Mouse (Mus musculus): Measurements from ENCODE around the gene Tcf7l1.
A peak's percentile ranks its signal among the peaks of the same experiment; 100 is the strongest.

The Tcf7l1 gene

GRCm38 (mm10) chr6:72663000-72663399, 126.1 kb downstream of the Tcf7l1 start:
- no peak for DNase-seq (ENCODE audit: low spot score in 2 of 2)

DNA sequence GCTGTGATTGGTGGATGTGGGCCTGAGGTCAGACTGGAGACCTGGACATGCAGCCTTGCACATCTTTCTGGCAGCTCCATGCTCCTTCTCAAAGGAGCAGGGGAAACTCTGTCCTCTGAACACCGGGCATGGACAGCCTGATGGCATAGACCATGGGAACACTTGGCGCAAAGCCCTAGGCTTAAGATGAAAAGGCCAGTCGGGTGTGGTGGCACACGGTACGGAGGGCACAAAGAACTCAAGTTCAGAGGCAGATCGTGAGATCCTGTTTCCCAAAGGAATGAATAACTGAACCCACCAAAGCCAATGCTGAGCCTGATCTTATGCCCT, 128.7 kb downstream of the Tcf7l1 start:
- DNase-seq (ENCODE audit: low spot score in 2 of 2), result no peak

DNA sequence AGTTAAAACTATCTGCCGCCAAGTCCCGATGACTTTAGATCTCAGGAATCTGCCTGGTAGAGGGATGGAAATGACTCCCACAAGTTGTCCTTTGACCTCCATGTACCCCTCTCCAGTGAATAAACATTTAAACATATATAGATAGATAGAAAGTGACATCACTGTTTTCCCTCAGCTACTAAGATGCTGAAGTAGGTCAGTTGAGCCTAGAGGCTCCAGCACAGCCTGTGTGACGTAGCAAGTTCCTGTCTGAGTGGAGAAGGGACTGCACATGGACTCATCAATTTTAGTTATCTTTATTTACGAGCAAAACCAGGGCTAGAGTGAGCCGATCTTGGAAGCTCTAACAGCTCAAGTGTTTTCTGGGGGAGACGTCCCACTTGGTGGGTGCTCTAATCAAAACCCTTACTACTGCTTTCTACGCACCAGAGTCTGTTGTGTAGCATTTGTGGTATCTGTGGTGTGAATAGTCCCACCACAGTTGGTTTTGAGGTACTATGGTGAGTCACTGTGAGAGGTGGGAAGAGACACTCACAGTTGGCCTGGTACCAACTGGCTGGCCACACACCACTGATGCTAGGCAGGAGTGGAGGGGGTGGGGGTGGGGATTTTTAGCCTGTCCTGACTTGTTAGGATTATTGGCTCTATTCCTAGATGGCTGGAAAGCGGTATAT, 129.2 kb downstream of the Tcf7l1 start:
- peak; percentile 44 to 72 for DNase-seq (ENCODE audit: low spot score in 2 of 2)

DNA sequence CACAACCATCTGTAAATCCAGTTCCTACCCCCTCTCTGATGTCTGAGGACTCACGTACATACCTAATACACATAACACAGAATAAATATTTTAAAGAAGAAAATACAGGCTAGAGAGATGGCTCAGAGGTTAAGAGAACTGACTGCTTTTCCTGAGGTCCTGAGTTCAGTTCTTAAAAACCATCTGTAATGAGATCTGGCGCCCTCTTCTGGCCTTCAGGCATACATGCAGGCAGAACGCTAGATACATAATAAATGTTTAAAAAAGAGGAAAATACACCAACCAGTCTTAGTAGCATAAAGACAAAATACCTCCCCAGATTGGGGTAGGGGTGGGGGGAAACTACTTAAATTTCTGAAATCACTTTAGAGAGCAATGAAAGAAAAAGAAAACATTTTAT, 131.0 kb downstream of the Tcf7l1 start:
- DNase-seq (ENCODE audit: low spot score in 2 of 2), result peak; percentile 16 to 23

DNA sequence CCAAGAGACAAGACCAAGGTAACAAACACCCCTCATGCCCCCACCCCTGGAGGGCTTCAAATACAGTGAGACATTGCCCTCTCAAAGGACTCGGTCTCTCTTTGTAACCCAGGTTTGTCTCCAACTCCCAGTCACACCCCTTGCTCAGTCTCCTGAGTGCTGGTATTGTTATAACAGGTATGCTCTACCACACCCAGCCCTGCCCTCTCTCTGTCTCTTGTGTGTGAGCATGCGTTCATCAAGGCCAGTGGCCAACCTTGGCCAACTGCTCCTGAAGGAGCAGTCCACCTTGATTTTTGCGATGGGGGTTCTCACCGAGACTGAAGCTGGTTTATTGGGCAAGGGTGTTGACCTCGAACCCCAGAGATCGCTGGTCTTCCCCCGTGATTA, 133.0 kb downstream of the Tcf7l1 start:
- DNase-seq (ENCODE audit: low spot score in 2 of 2), result no peak

DNA sequence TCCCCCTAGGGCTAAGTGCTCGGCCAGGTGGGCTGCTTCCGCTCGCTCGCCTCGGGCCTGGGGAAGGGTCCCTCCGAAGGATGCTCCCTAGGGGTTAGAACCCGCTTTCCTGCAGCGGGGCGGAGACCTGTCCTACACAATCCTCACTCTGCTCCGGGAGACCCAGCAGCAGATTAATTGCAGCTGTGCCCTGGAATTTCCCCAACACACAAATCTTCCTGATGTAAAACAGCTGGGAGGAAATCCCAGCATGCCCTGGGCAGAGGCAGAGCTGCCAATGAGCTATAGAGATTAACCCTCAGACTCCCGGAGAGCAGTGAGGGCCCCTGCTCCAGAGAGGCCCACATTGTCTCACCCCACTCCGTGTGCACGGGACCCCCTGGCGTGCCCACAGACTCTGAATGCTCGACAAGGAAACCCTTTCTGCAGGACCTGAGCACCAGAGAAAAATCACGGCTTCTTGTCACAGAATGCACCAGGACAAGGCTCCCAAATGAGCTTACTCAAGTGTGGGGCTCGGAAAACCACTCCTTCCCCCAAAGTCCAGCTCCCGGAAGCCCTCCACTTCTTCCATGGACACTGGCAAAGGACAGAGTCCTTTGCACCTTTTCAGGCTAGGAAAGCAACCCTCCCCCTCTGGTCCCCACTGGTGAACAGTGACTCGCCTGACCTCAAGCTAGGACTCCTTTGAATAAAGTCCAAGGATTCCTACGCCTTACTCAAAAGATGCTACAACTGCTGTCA, 133.6 kb downstream of the Tcf7l1 start:
- no peak for DNase-seq (ENCODE audit: low spot score in 2 of 2)

DNA sequence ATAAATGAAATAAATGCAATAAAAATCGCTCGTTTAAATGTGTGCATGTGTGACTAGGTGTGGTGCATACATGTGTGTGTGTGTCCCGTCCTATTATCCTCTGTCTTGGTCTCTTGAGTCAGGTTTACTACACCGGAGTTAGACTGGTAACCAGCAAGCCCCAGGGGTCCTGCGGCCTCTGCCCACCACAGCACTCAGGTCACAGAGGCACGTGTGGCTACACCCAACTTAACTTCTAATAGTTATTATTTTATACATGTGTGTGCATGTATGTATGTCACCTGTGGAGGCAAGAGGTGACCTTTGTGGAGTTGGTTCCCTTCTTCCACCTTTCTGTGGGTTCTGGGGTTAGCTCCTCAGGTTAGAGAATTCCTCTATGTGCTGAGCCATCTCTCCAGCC, 134.7 kb downstream of the Tcf7l1 start:
- DNase-seq (ENCODE audit: low spot score in 2 of 2), result no peak

GRCm38 (mm10) chr6:72653419-72653818, 135.6 kb downstream of the Tcf7l1 start:
- no peak for DNase-seq (ENCODE audit: low spot score in 2 of 2)

DNA sequence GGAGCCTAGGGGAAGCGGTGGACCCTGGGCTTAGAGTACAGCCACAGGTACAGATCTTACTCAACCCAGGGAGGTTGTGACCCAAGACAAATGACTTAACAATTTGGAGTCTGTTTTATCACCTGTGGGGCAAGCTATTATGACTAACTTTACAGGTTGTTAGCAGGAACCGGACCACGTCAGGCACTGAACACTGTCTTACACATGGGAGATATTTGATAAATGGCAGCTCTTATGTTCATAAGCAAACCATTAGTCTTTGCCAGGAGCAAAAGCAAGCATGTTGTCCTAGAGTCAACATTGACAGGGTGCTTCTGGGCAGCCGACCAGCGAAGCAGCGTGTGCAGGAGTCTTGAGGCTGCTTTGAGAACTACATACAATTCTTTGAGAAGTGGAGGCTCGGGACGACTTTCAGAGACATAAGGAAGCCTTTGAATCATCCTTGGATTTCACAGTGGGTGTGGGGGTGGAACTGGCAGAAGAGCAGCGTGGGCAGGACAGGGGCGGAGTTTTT, 138.7 kb downstream of the Tcf7l1 start:
- DNase-seq (ENCODE audit: low spot score in 2 of 2), result no peak

GRCm38 (mm10) chr6:72648002-72648595, 141.0 kb downstream of the Tcf7l1 start:
- no peak for DNase-seq (ENCODE audit: low spot score in 2 of 2)

DNA sequence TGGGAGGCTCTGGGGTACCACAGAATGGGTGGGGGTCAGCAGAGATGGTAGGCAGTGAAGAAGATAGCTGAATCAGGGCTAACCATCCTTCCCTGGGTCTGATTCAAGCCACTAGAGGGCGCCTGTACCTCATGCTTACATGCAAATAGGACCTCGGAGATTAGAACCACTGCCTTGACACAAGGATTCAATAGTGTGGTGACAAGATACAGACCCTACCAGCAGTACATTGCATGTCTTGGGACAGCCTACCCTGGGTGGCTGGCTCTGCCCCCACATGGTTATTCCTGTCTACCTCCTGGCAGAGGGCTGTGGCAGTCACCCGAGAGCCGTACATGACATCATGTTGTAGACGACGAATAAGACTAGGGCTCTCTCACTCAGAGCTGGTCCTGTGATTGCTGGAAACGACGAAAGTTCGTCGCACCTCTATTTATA, 141.7 kb downstream of the Tcf7l1 start:
- DNase-seq (ENCODE audit: low spot score in 2 of 2), result peak; percentile 42 to 55

- DNase-seq (ENCODE audit: low spot score in 2 of 2), result no peak
Measured at GRCm38 (mm10) chr6:72645364-72645763, 143.7 kb downstream of the Tcf7l1 start.

DNA sequence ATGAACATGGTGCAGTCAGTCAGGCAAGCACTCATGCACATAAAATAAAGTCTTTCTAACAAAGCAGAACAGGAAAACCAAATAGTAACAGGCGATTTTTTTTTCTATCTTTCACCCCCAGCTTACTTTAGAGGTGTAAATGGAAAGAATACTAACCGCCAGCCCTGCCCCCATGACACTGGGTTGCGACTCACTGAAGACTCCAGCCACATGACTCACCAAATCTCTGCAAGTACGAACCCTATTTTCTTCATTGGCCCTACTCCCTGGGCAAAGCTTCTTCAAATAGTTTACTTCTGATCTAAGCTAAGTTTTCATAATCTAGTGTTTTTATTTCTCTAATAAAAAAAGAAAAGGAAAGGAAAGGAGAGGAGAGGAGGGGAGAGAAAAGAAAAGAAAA, 144.5 kb downstream of the Tcf7l1 start:
- DNase-seq (ENCODE audit: low spot score in 2 of 2), result peak; percentile 40 to 53

- no peak for DNase-seq (ENCODE audit: low spot score in 2 of 2)
Measured at GRCm38 (mm10) chr6:72641218-72641954, 147.7 kb downstream of the Tcf7l1 start.

DNA sequence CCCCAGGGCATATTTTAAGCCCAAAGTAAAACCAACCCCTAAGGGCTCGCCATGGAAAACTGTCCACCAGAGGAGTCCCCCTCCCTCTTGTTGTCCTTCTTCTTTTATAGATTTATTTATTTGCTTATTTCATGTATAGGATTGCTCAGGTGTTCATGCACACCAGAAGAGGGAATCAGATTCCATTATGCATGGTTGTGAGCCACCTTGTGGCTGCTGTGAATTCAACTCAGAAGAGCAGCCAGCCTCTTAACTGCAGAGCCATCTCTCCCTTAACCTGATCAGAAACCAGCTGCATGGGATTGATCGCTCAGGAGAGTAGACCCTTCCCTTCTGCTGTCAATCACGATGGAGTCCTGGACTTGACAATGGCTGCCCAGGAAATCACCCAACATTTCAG, 152.1 kb downstream of the Tcf7l1 start:
- no peak for DNase-seq (ENCODE audit: low spot score in 2 of 2)

DNA sequence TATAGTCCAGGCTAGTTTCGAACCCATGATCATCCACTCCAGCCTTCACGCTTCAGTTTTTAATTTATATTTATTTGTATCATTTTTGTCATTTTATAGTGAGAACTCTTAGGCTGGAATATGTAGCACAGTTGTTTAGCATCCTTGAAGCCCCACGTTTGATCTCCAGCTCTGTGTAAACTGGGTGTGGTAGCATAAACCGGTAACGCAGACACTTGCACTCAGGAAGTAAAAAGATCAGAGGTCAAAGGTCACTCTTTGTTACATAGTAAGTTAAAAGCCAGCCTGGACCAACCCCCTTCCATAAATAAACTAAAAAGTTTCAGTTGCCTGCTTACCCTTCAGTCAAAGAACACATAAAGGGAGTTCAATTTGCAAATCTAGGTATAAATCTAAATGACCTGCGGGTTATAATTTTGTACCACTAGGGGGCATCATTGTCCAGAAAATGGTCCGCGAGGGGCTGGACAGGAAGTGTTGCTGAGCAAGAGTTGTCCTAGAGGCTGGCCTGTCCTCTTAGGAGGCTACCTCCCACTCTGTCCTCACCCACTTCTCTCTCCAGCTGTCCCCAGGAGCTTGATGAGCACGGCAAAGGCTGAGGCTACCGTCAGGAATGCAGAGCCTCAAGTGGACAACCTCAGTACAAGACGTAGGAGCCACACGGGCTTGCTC, 153.2 kb downstream of the Tcf7l1 start:
- peak; percentile 61 to 69 for DNase-seq (ENCODE audit: low spot score in 2 of 2)

- no peak for DNase-seq (ENCODE audit: low spot score in 2 of 2)
Measured at GRCm38 (mm10) chr6:72634311-72634710, 154.7 kb downstream of the Tcf7l1 start.

DNA sequence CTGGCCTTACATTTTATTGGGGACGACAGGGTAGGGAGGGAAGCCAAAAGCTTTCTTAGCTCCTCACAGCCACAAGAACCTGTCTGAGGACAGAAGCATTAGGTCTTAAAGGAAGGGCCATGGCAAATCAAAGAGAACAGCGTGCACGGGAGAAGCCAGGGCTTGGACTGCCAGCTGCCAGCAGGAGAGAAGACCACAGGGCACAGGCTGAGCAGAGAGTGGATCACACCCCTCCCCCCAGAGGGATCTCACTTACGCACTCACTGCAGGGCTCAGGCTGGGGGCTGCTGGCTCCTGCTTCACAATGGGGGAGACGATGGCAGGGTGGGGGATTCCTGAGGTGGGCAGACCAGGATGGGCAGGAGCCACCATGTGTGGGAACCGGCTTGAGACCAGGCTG, 157.4 kb downstream of the Tcf7l1 start:
- DNase-seq (ENCODE audit: low spot score in 2 of 2), result no peak

DNA sequence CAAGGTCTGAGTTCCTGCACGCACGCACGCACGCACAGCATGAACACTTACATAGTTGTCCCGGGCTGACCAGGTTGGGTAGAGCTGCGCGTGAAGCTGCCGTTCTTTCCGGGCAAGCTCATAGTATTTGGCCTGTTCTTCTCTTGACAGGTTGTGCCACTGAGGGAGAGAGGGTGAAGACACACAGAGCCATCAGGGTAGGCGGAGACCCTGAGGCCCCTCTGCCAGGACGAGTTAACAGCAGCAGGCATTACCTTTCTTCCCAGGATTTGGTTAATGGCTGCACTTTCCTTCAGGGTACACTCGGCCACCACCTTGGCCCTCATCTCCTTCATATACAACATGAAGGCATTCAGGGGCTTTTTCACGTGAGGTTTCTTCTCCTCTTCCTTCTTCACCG, 158.1 kb downstream of the Tcf7l1 start:
- no peak for DNase-seq (ENCODE audit: low spot score in 2 of 2)

GRCm38 (mm10) chr6:72630370-72630769, 158.7 kb downstream of the Tcf7l1 start:
- no peak for DNase-seq (ENCODE audit: low spot score in 2 of 2)

GRCm38 (mm10) chr6:72627276-72627675, 161.8 kb downstream of the Tcf7l1 start:
- no peak for DNase-seq (ENCODE audit: low spot score in 2 of 2)

DNA sequence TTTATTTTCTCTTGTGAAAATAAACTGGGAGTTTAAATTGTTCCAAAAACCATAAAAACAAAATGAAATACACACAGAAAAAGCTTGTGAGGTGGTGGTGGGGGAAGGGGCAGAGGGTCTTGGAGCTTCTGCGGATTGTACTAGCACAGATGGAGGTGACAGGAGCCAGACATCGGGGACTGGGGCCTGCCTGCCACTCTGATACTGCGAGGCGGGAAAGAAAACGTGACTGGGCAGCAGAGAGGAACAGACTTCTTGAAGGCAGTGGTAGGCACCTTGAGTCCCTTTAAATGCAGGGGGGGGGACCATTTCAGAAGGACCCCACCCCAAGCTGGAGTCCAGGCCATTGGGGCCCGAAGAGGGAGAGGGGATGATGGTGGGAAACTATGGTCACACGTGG, 162.7 kb downstream of the Tcf7l1 start:
- DNase-seq (ENCODE audit: low spot score in 2 of 2), result no peak
